Mouse (Mus musculus): ENCODE measurements around the gene Sub1. TPM values are rescaled to one million over a fixed set of nuclear protein-coding genes. Genes with fewer than 3 reads are reported as not detected.

The Sub1 gene
- 400 and 494 TPM in 2 replicates for polyA plus RNA-seq (2015; fragmentation: Nextera tagmentation; extraction: Ambion mirVana)

- Histone ChIP-seq H3K4me3 (peak within 1 kb of the TSS; percentile 97), H3K36me3 (peaks cover 10% of the 10 kb centered on the region; the same call in 1 of the 2 replicates), H3K4me2 (peak within 1 kb of the TSS; percentile 72), H3K4me1 (replicated peaks) (peaks cover 22% of the 10 kb centered on the region), H3K9me3 (replicated peaks) (no peaks in the 10 kb centered on the region), H3K27ac (peak within 1 kb of the TSS; percentile 92), H3K27me3 (no peaks in the 10 kb centered on the region), H3K9ac (peak within 1 kb of the TSS; percentile 99)
- 83% methylated on average over 7 of the region's 7 CpGs for WGBS
- ATAC-seq (replicated peaks; ENCODE audit: insufficient number of reproducible peaks, insufficient read depth, low FRiP score, low read depth) = no peak
These were observed at the start of gene Sub1 for GRCm38 (mm10) chr15:11996883-11997282. TSS of gene Sub1 (minus strand) at chr15:11996983.

GRCm38 (mm10) chr15:12040407-12040710 is 43.6 kb upstream of the Sub1 start:
- Histone ChIP-seq H3K27me3 (no peaks in the 10 kb centered on the region), H3K9me3 (replicated peaks) (no peaks in the 10 kb centered on the region), H3K4me1 (replicated peaks) (peaks cover 16% of the 10 kb centered on the region), H3K36me3 (no peaks in the 10 kb centered on the region), H3K9ac (no peak overlapping the region), H3K27ac (peak overlapping the region; percentile 37; the same call in 1 of the 2 replicates), H3K4me3 (no peak overlapping the region), H3K4me2 (peak overlapping the region; percentile 11; the same call in 1 of the 2 replicates)
- WGBS = 15% methylated on average over 5 of the region's 5 CpGs
- no peak for ATAC-seq (replicated peaks; ENCODE audit: insufficient number of reproducible peaks, insufficient read depth, low FRiP score, low read depth)

- H3K27me3 ChIP-seq = no peaks in the 10 kb centered on the region
- H3K4me2 ChIP-seq = peak overlapping the region; percentile 11; the same call in 1 of the 2 replicates
- H3K9me3 ChIP-seq (replicated peaks) = no peaks in the 10 kb centered on the region
- 56% methylated on average over 15 of the region's 15 CpGs for WGBS
- H3K36me3 ChIP-seq = no peaks in the 10 kb centered on the region
- H3K4me1 ChIP-seq (replicated peaks) = peaks cover 16% of the 10 kb centered on the region
- no peak overlapping the region for H3K4me3 ChIP-seq
- ATAC-seq (replicated peaks; ENCODE audit: insufficient number of reproducible peaks, insufficient read depth, low FRiP score, low read depth) = no peak; the same call in 1 of the 2 replicates
- peak overlapping the region; percentile 37; the same call in 1 of the 2 replicates for H3K27ac ChIP-seq
- no peak overlapping the region for H3K9ac ChIP-seq
These were observed 43.1 kb upstream of the Sub1 start for GRCm38 (mm10) chr15:12039671-12040406.

- H3K4me3 ChIP-seq = no peak overlapping the region
- H3K9ac ChIP-seq = no peak overlapping the region
- no peak for ATAC-seq (replicated peaks; ENCODE audit: insufficient number of reproducible peaks, insufficient read depth, low FRiP score, low read depth)
- H3K27ac ChIP-seq = no peak overlapping the region
- no peaks in the 10 kb centered on the region for H3K27me3 ChIP-seq
- WGBS = 78% methylated on average over 10 of the region's 10 CpGs
- H3K36me3 ChIP-seq = no peaks in the 10 kb centered on the region
- H3K9me3 ChIP-seq (replicated peaks) = no peaks in the 10 kb centered on the region
- H3K4me2 ChIP-seq = no peak overlapping the region
- peaks cover 16% of the 10 kb centered on the region for H3K4me1 ChIP-seq (replicated peaks)
These were observed 42.5 kb upstream of the Sub1 start for GRCm38 (mm10) chr15:12039256-12039655.

GRCm38 (mm10) chr15:12037866-12038625 is 41.3 kb upstream of the Sub1 start:
- 72% methylated on average over 10 of the region's 10 CpGs for WGBS
- Histone ChIP-seq H3K36me3 (no peaks in the 10 kb centered on the region), H3K9me3 (replicated peaks) (no peaks in the 10 kb centered on the region), H3K27ac (no peak overlapping the region), H3K9ac (no peak overlapping the region), H3K4me1 (replicated peaks) (peaks cover 16% of the 10 kb centered on the region), H3K4me3 (no peak overlapping the region), H3K4me2 (no peak overlapping the region), H3K27me3 (no peaks in the 10 kb centered on the region)
- ATAC-seq (replicated peaks; ENCODE audit: insufficient number of reproducible peaks, insufficient read depth, low FRiP score, low read depth) = no peak

GRCm38 (mm10) chr15:12037217-12037616 is 40.4 kb upstream of the Sub1 start:
- no peak overlapping the region for H3K27ac ChIP-seq
- no peaks in the 10 kb centered on the region for H3K27me3 ChIP-seq
- ATAC-seq (replicated peaks; ENCODE audit: insufficient number of reproducible peaks, insufficient read depth, low FRiP score, low read depth) = no peak
- H3K9ac ChIP-seq = no peak overlapping the region
- WGBS = 56% methylated on average over 7 of the region's 7 CpGs
- no peak overlapping the region for H3K4me2 ChIP-seq
- no peaks in the 10 kb centered on the region for H3K36me3 ChIP-seq
- H3K9me3 ChIP-seq (replicated peaks) = no peaks in the 10 kb centered on the region
- H3K4me3 ChIP-seq = no peak overlapping the region
- peaks cover 16% of the 10 kb centered on the region for H3K4me1 ChIP-seq (replicated peaks)

GRCm38 (mm10) chr15:12036675-12037074 is 39.9 kb upstream of the Sub1 start:
- ATAC-seq (replicated peaks; ENCODE audit: insufficient number of reproducible peaks, insufficient read depth, low FRiP score, low read depth) = no peak
- WGBS = 51% methylated on average over 5 of the region's 5 CpGs
- Histone ChIP-seq H3K27ac (no peak overlapping the region), H3K4me2 (no peak overlapping the region), H3K27me3 (no peaks in the 10 kb centered on the region), H3K4me1 (replicated peaks) (peaks cover 16% of the 10 kb centered on the region), H3K9me3 (replicated peaks) (no peaks in the 10 kb centered on the region), H3K9ac (no peak overlapping the region), H3K4me3 (no peak overlapping the region), H3K36me3 (no peaks in the 10 kb centered on the region)

GRCm38 (mm10) chr15:12034317-12034716 is 37.5 kb upstream of the Sub1 start:
- WGBS = 46% methylated on average over 4 of the region's 4 CpGs
- Histone ChIP-seq H3K27me3 (no peaks in the 10 kb centered on the region), H3K36me3 (no peaks in the 10 kb centered on the region), H3K4me3 (no peak overlapping the region), H3K9ac (no peak overlapping the region), H3K4me2 (no peak overlapping the region), H3K27ac (no peak overlapping the region), H3K4me1 (replicated peaks) (peaks cover 2% of the 10 kb centered on the region), H3K9me3 (replicated peaks) (no peaks in the 10 kb centered on the region)
- ATAC-seq (replicated peaks; ENCODE audit: insufficient number of reproducible peaks, insufficient read depth, low FRiP score, low read depth) = no peak

- Histone ChIP-seq H3K27me3 (no peaks in the 10 kb centered on the region), H3K4me1 (replicated peaks) (no peaks in the 10 kb centered on the region), H3K4me3 (no peak overlapping the region), H3K4me2 (no peak overlapping the region), H3K27ac (no peak overlapping the region), H3K9ac (no peak overlapping the region), H3K9me3 (replicated peaks) (no peaks in the 10 kb centered on the region), H3K36me3 (no peaks in the 10 kb centered on the region)
- no peak for ATAC-seq (replicated peaks; ENCODE audit: insufficient number of reproducible peaks, insufficient read depth, low FRiP score, low read depth)
These were observed 36.4 kb upstream of the Sub1 start for GRCm38 (mm10) chr15:12033155-12033554.

- H3K9me3 ChIP-seq (replicated peaks) = no peaks in the 10 kb centered on the region
- H3K36me3 ChIP-seq = no peaks in the 10 kb centered on the region
- H3K4me2 ChIP-seq = no peak overlapping the region
- no peak overlapping the region for H3K9ac ChIP-seq
- H3K27ac ChIP-seq = no peak overlapping the region
- no peaks in the 10 kb centered on the region for H3K4me1 ChIP-seq (replicated peaks)
- 86% methylated on average over 3 of the region's 3 CpGs for WGBS
- no peak overlapping the region for H3K4me3 ChIP-seq
- ATAC-seq (replicated peaks; ENCODE audit: insufficient number of reproducible peaks, insufficient read depth, low FRiP score, low read depth) = no peak
- H3K27me3 ChIP-seq = no peaks in the 10 kb centered on the region
These were observed 35.7 kb upstream of the Sub1 start for GRCm38 (mm10) chr15:12032512-12032911.

GRCm38 (mm10) chr15:12031861-12032260 is 35.1 kb upstream of the Sub1 start:
- H3K36me3 ChIP-seq = no peaks in the 10 kb centered on the region
- H3K4me2 ChIP-seq = no peak overlapping the region
- no peak overlapping the region for H3K4me3 ChIP-seq
- WGBS = 89% methylated on average over 8 of the region's 8 CpGs
- no peak for ATAC-seq (replicated peaks; ENCODE audit: insufficient number of reproducible peaks, insufficient read depth, low FRiP score, low read depth)
- no peak overlapping the region for H3K9ac ChIP-seq
- H3K4me1 ChIP-seq (replicated peaks) = no peaks in the 10 kb centered on the region
- H3K9me3 ChIP-seq (replicated peaks) = no peaks in the 10 kb centered on the region
- no peak overlapping the region for H3K27ac ChIP-seq
- H3K27me3 ChIP-seq = no peaks in the 10 kb centered on the region
